Comparison of ENCODE assay signal across 12 mouse cellular contexts in genomic region chr6:112311385-112311784, GRCm38 (mm10). TPM values are rescaled to one million over a fixed set of nuclear protein-coding genes. Genes with fewer than 3 reads are reported as not detected.
A peak's percentile ranks its signal among the peaks of the same experiment; 100 is the strongest.
DNase-seq lines count a peak whose midpoint lies in the region; ATAC-seq and TF ChIP-seq lines count a peak whose summit lies in the region.
"Had no signal": no experiment of that assay in that cellular context is flagged by ENCODE, and none has a peak within 500 bp of the region (broad histone marks: within the 10 kb centered on the region; RNA-seq: fewer than 3 reads in every experiment).

No protein-coding gene starts in this region.

- peaks cover 56% of the 10 kb centered on the region for H3K36me3 ChIP-seq in heart, embryonic 12.5 days
- H3K36me3 ChIP-seq in midbrain, embryonic 13.5 days: no peaks in the 10 kb centered on the region
- no peaks in the 10 kb centered on the region for H3K36me3 ChIP-seq in midbrain, embryonic 10.5 days
- 0 out of 2 replicates have a peak, but pooled peaks cover 6% of the 10 kb centered on the region for H3K36me3 ChIP-seq in limb, embryonic 14.5 days (ENCODE audit: control insufficient read depth, insufficient read depth, low read length)

- WGBS in heart, embryonic 12.5 days: 47% methylated on average over 4 of the region's 4 CpGs
- 45% methylated on average over 4 of the region's 4 CpGs for WGBS in midbrain, embryonic 13.5 days
- WGBS in midbrain, embryonic 10.5 days: 64% methylated on average over 4 of the region's 4 CpGs
- 5% methylated on average over 4 of the region's 4 CpGs for WGBS in limb, embryonic 14.5 days

- H3K9me3 ChIP-seq in heart, embryonic 12.5 days (replicated peaks): no peaks in the 10 kb centered on the region
- no peaks in the 10 kb centered on the region for H3K9me3 ChIP-seq in midbrain, embryonic 13.5 days
- H3K9me3 ChIP-seq in midbrain, embryonic 10.5 days (replicated peaks): no peaks in the 10 kb centered on the region
- no peaks in the 10 kb centered on the region for H3K9me3 ChIP-seq in limb, embryonic 14.5 days (ENCODE audit: control insufficient read depth, low read length)

- H3K4me2 ChIP-seq in heart, embryonic 12.5 days: no peak overlapping the region
- H3K4me2 ChIP-seq in midbrain, embryonic 13.5 days (replicated peaks): no peak overlapping the region
- no peak overlapping the region for H3K4me2 ChIP-seq in limb, embryonic 14.5 days (replicated peaks; ENCODE audit: low read depth, low read length, severe bottlenecking)

- peaks cover 4% of the 10 kb centered on the region; the same call in 1 of the 2 replicates for H3K4me1 ChIP-seq in heart, embryonic 12.5 days (replicated peaks)
- H3K4me1 ChIP-seq in midbrain, embryonic 13.5 days (replicated peaks): no peaks in the 10 kb centered on the region
- peaks cover 7% of the 10 kb centered on the region for H3K4me1 ChIP-seq in midbrain, embryonic 10.5 days
- peaks cover 12% of the 10 kb centered on the region for H3K4me1 ChIP-seq in limb, embryonic 14.5 days (ENCODE audit: control insufficient read depth, insufficient read depth, low read length)

- no peak for TF ChIP-seq POLR2A in limb, embryonic 14.5 days (IDR thresholded peaks at IDR 0.05; ENCODE audit: borderline replicate concordance, extremely low read depth, insufficient read depth, insufficient read length)

- H3K27ac ChIP-seq in heart, embryonic 12.5 days (ENCODE audit: poor library complexity, severe bottlenecking): no peak overlapping the region
- H3K27ac ChIP-seq in midbrain, embryonic 13.5 days: no peak overlapping the region
- H3K27ac ChIP-seq in midbrain, embryonic 10.5 days (replicated peaks): no peak overlapping the region
- H3K27ac ChIP-seq in limb, embryonic 14.5 days (replicated peaks; ENCODE audit: low read depth, low read length): 0 out of 2 replicates have a peak overlapping the region, but pooled peaks have one; percentile 8
- H3K27ac ChIP-seq: liver, embryonic 14.5 days had no signal

- no peak for DNase-seq in heart, adult 8-10 months (ENCODE audit: low spot score)
- no peak for DNase-seq in midbrain, embryonic 10.5 days (ENCODE audit: low spot score)
- peak; percentile 14 to 36 for DNase-seq in frontal cortex, postnatal 14 days (ENCODE audit: low spot score in 2 of 2)
- peak; percentile 42 for DNase-seq in limb, embryonic 14.5 days (ENCODE audit: low spot score)
- DNase-seq in T-cell, adult 2 months (ENCODE audit: low spot score): no peak
- DNase-seq: heart, adult 18-20 months had no signal

- no peak overlapping the region for H3K9ac ChIP-seq in heart, embryonic 12.5 days
- no peak overlapping the region for H3K9ac ChIP-seq in midbrain, embryonic 13.5 days (replicated peaks)
- H3K9ac ChIP-seq in limb, embryonic 14.5 days (ENCODE audit: low read depth, low read length, severe bottlenecking): no peak overlapping the region
- H3K9ac ChIP-seq: liver, embryonic 14.5 days had no signal

- 0 out of 2 replicates have a peak, but pooled peaks have one; percentile 18 for ATAC-seq in heart, embryonic 12.5 days (ENCODE audit: insufficient number of reproducible peaks, low FRiP score)
- ATAC-seq in midbrain, embryonic 13.5 days: 0 out of 2 replicates have a peak, but pooled peaks have one; percentile 34
- ATAC-seq in limb, embryonic 14.5 days (ENCODE audit: low FRiP score, low read depth): peak; percentile 65; the same call in 1 of the 2 replicates
- ATAC-seq in granulocyte monocyte progenitor cell, adult 5-6 weeks (replicated peaks; ENCODE audit: poor library complexity, severe bottlenecking): no peak
- ATAC-seq: Patski had no signal

- no peak overlapping the region for H3K4me3 ChIP-seq in heart, embryonic 12.5 days
- H3K4me3 ChIP-seq in midbrain, embryonic 13.5 days (replicated peaks): no peak overlapping the region
- H3K4me3 ChIP-seq in midbrain, embryonic 10.5 days: no peak overlapping the region
- no peak overlapping the region for H3K4me3 ChIP-seq in limb, embryonic 14.5 days (replicated peaks; ENCODE audit: low read length)

- no peaks in the 10 kb centered on the region for H3K27me3 ChIP-seq in heart, embryonic 12.5 days (replicated peaks)
- no peaks in the 10 kb centered on the region for H3K27me3 ChIP-seq in midbrain, embryonic 13.5 days
- no peaks in the 10 kb centered on the region for H3K27me3 ChIP-seq in midbrain, embryonic 10.5 days (ENCODE audit: low read depth, poor library complexity, severe bottlenecking)
- H3K27me3 ChIP-seq in limb, embryonic 14.5 days (ENCODE audit: control insufficient read depth, insufficient read depth, low read length): no peaks in the 10 kb centered on the region
- H3K27me3 ChIP-seq: Patski had no signal

RNA-seq across cellular contexts. Expression of gene Lmcd1, which starts 37.8 kb away (rescaled TPM):
- 48.7 and 49.3 TPM in 2 replicates for polyA plus RNA-seq in heart, embryonic 12.5 days (2016; fragmentation: Nextera tagmentation; extraction: Ambion mirVana)
- total RNA-seq in heart, adult 8-10 months (2022): 10 to 100 TPM; 32.8 to 38.7 (median 36.6) TPM
- polyA plus RNA-seq in midbrain, embryonic 13.5 days (2015; fragmentation: Nextera tagmentation; extraction: Ambion mirVana): 12.3 and 17.5 TPM in 2 replicates
- polyA plus RNA-seq in midbrain, embryonic 10.5 days (2016; fragmentation: Nextera tagmentation; extraction: Ambion mirVana): 0.95 and 1.8 TPM in 2 replicates
- 22.9 and 24.6 TPM in 2 replicates for polyA plus RNA-seq in limb, embryonic 14.5 days (2012; rRNA removed)
- 32.1 and 37.4 TPM in 2 replicates for polyA plus RNA-seq in limb, embryonic 14.5 days (2014; fragmentation: Nextera tagmentation; extraction: Ambion mirVana)
- total RNA-seq in granulocyte monocyte progenitor cell, adult 5-6 weeks (2014; fragmentation: Nextera tagmentation): not detected in 2 replicates
- total RNA-seq in granulocyte monocyte progenitor cell, adult 5-6 weeks (2017): not detected in 2 replicates
- total RNA-seq: monocyte, adult 5-6 weeks had no signal

Comparison
In these comparisons a context has a peak if more than half of its experiments do, and no peak if none do; other contexts are left out.
1. DNase-seq: peak in frontal cortex, postnatal 14 days (2 of 2) and limb, embryonic 14.5 days (single experiment); none in heart, adult 8-10 months (single experiment), midbrain, embryonic 10.5 days (single experiment) and T-cell, adult 2 months (single experiment).